In the genomic region with DNA sequence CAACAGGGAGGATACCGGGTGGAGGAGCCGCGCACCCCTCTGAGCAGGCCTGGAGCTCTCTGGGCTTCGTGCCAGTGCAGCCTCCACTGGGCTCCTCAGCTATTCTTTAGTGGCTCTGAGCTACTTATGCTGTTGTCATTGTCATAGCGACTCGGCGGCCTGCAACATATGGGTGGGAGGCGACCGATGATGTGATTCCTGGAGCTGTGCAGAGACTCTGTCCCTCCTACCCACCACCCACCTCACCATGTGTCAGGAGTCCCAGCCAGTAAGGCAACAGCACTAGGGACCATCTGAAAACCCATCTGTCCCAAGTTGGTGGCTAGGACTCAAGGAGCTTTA, we compare ENCODE assay signal across 9 mouse cellular contexts. TPM values are rescaled to one million over a fixed set of nuclear protein-coding genes. Genes with fewer than 3 reads are reported as not detected.
DNase-seq lines count a peak whose midpoint lies in the region; ATAC-seq and TF ChIP-seq lines count a peak whose summit lies in the region.
"Had no signal": no experiment of that assay in that cellular context is flagged by ENCODE, and none has a peak within 500 bp of the region (broad histone marks: within the 10 kb centered on the region; RNA-seq: fewer than 3 reads in every experiment).

No protein-coding gene starts in this region.

- no peak for TF ChIP-seq CTCF in kidney, adult 2 months (conservative IDR thresholded peaks at IDR 0.05; ENCODE audit: insufficient read depth, insufficient read length, low read depth, low read length)

- H3K9me3 ChIP-seq in forebrain, embryonic 12.5 days: no peaks in the 10 kb centered on the region
- no peaks in the 10 kb centered on the region for H3K9me3 ChIP-seq in midbrain, embryonic 14.5 days (ENCODE audit: control insufficient read depth, low read length)

- no peak for TF ChIP-seq POLR2A in kidney, adult 2 months (IDR thresholded peaks at IDR 0.05; ENCODE audit: low read depth, low read length)

- no peaks in the 10 kb centered on the region for H3K27me3 ChIP-seq in forebrain, embryonic 12.5 days
- no peaks in the 10 kb centered on the region for H3K27me3 ChIP-seq in midbrain, embryonic 14.5 days (ENCODE audit: control insufficient read depth, insufficient read depth, low read length)
- H3K27me3 ChIP-seq in kidney, adult 2 months (replicated peaks; ENCODE audit: control insufficient read depth, insufficient read depth, low read length): no peaks in the 10 kb centered on the region

- ATAC-seq in forebrain, embryonic 12.5 days (ENCODE audit: low FRiP score): peak; percentile 68
- peak; percentile 68 for ATAC-seq in midbrain, embryonic 14.5 days (ENCODE audit: low FRiP score, low TSS enrichment)

- H3K27ac ChIP-seq in forebrain, embryonic 12.5 days: peak overlapping the region; percentile 50; the same call in 1 of the 2 replicates
- peak overlapping the region; percentile 37; the same call in 1 of the 2 replicates for H3K27ac ChIP-seq in midbrain, embryonic 14.5 days (replicated peaks; ENCODE audit: low read depth, low read length)
- H3K27ac ChIP-seq in kidney, adult 2 months (ENCODE audit: insufficient read depth, low read depth, low read length): no peak overlapping the region

- H3K4me2 ChIP-seq in forebrain, embryonic 12.5 days: no peak overlapping the region
- no peak overlapping the region for H3K4me2 ChIP-seq in midbrain, embryonic 14.5 days (ENCODE audit: low read length)

- H3K36me3 ChIP-seq in forebrain, embryonic 12.5 days (replicated peaks): no peaks in the 10 kb centered on the region
- no peaks in the 10 kb centered on the region for H3K36me3 ChIP-seq in midbrain, embryonic 14.5 days (ENCODE audit: control insufficient read depth, insufficient read depth, low read length)
- H3K36me3 ChIP-seq in kidney, adult 2 months (ENCODE audit: control insufficient read depth, insufficient read depth, low read length): no peaks in the 10 kb centered on the region

- H3K4me3 ChIP-seq in forebrain, embryonic 12.5 days (replicated peaks): no peak overlapping the region
- H3K4me3 ChIP-seq in midbrain, embryonic 14.5 days (replicated peaks; ENCODE audit: low read depth, low read length): no peak overlapping the region
- no peak overlapping the region for H3K4me3 ChIP-seq in kidney, adult 2 months (ENCODE audit: insufficient read depth, low read depth, low read length)
- H3K4me3 ChIP-seq: myocyte had no signal

- no peak overlapping the region for H3K9ac ChIP-seq in forebrain, embryonic 12.5 days
- no peak overlapping the region for H3K9ac ChIP-seq in midbrain, embryonic 14.5 days (replicated peaks; ENCODE audit: low read length)

- WGBS in forebrain, embryonic 12.5 days: 72% methylated on average over 9 of the region's 9 CpGs
- WGBS in midbrain, embryonic 14.5 days: 49% methylated on average over 9 of the region's 9 CpGs
- 87% methylated on average over 9 of the region's 9 CpGs for WGBS in kidney, adult 2 months

- peaks cover 9% of the 10 kb centered on the region for H3K4me1 ChIP-seq in forebrain, embryonic 12.5 days
- no peaks in the 10 kb centered on the region for H3K4me1 ChIP-seq in midbrain, embryonic 14.5 days (ENCODE audit: control insufficient read depth, insufficient read depth, low read length)
- H3K4me1 ChIP-seq in kidney, adult 2 months (ENCODE audit: control insufficient read depth, insufficient read depth, low read length): no peaks in the 10 kb centered on the region; the same call in 1 of the 2 replicates

- DNase-seq in kidney, postnatal 10 days: peak; percentile 9
- no peak for DNase-seq in kidney, postnatal 36 days
- peak; percentile 66 to 72 for DNase-seq in layer of hippocampus, postnatal 10 days (ENCODE audit: low spot score in 2 of 2)
- peak; percentile 68 for DNase-seq in midbrain, embryonic 14.5 days
- no peak for DNase-seq in adrenal gland, postnatal 10 days
- no peak for DNase-seq in kidney, adult 2 months
- no peak for DNase-seq in adrenal gland, postnatal 25 days

RNA-seq across cellular contexts. Expression of gene Fcnb, which starts 16.2 kb away (rescaled TPM):
- 0.29 TPM in 1 of 2 replicates, not detected in the other for polyA plus RNA-seq in forebrain, embryonic 12.5 days (2016; fragmentation: Nextera tagmentation; extraction: Ambion mirVana)
- not detected for total RNA-seq in layer of hippocampus, postnatal 10 days (2021)
- polyA plus RNA-seq in midbrain, embryonic 14.5 days (2014; fragmentation: Nextera tagmentation; extraction: Ambion mirVana): not detected in 2 replicates
- under 1 TPM; 0.67 to 0.75 TPM for total RNA-seq in adrenal gland, postnatal 10 days (2021)
- not detected in 2 replicates for polyA plus RNA-seq in kidney, adult 2 months (2012; rRNA removed)
- not detected in 2 replicates for total RNA-seq in adrenal gland, postnatal 25 days (2021)
- polyA plus RNA-seq: myocyte had no signal

Comparison
In these comparisons a context has a peak if more than half of its experiments do, and no peak if none do; other contexts are left out.
1. DNase-seq: peak in kidney, postnatal 10 days (single experiment), layer of hippocampus, postnatal 10 days (2 of 2) and midbrain, embryonic 14.5 days (single experiment); none in kidney, postnatal 36 days (0 of 2), adrenal gland, postnatal 10 days (single experiment), kidney, adult 2 months (single experiment) and adrenal gland, postnatal 25 days (single experiment).